Mouse (Mus musculus) stomach, embryonic 16.5 days (tissue): Measurements from ENCODE around the gene Abtb2. TPM values are rescaled to one million over a fixed set of nuclear protein-coding genes. Genes with fewer than 3 reads are reported as not detected.

ENCODE experiments used
- ATAC-seq: fragments of 200-750 bp; cut with Nextera tagmentation; 2 replicates; pipeline ENCODE4 v1.8.0; 2017; ENCODE audit warnings: moderate number of reproducible peaks, moderate TSS enrichment; ENCODE audit not compliant: insufficient read depth, low FRiP score
- H3K27ac ChIP-seq: fragments of 300-500 bp; sonication (generic); 2 replicates; pipeline ENCODE4 v1.5.1; 2014; ENCODE audit warnings: low read length
- H3K27me3 ChIP-seq: fragments of 300-500 bp; sonication (generic); 2 replicates; pipeline ENCODE4 v1.6.1; 2014; ENCODE audit warnings: low read length, control low read depth, mixed read lengths; ENCODE audit not compliant: control insufficient read depth, insufficient read depth
- H3K36me3 ChIP-seq: fragments of 300-500 bp; sonication (generic); 2 replicates; pipeline ENCODE4 v1.6.1; 2014; ENCODE audit warnings: low read length; ENCODE audit not compliant: control insufficient read depth, insufficient read depth
- H3K4me1 ChIP-seq: fragments of 300-500 bp; sonication (generic); 2 replicates; pipeline ENCODE4 v1.6.1; 2014; ENCODE audit warnings: low read length, control low read depth, mixed read lengths; ENCODE audit not compliant: control insufficient read depth, insufficient read depth
- H3K4me2 ChIP-seq: fragments of 300-500 bp; sonication (generic); 2 replicates; pipeline ENCODE4 v1.6.1; 2014; ENCODE audit warnings: low read depth, low read length, mixed read lengths
- H3K4me3 ChIP-seq: fragments of 300-500 bp; sonication (generic); replicated peaks from 2 replicates; pipeline ENCODE4 v1.5.1; 2014; ENCODE audit warnings: mild to moderate bottlenecking, low read length
- H3K9ac ChIP-seq: fragments of 300-500 bp; sonication (generic); 2 replicates; pipeline ENCODE4 v1.6.1; 2014; ENCODE audit warnings: low read length
- H3K9me3 ChIP-seq: fragments of 300-500 bp; sonication (generic); replicated peaks from 2 replicates; pipeline ENCODE4 v1.6.1; 2016; ENCODE audit warnings: low read length, control low read depth; ENCODE audit not compliant: control insufficient read depth
- WGBS: fragments of 180-500 bp; shearing (Covaris S2); extraction: QIAGEN DNeasy Blood & Tissue Kit; methylation state at CpG from one replicate; pipeline ENCODE4 v1.1.7; 2014; 5-methylcytosine and 5-hydroxymethylcytosine counted together
- polyA plus RNA-seq: library from polyadenylated mRNA; unstranded; fragments of >200 nt; fragmentation: Nextera tagmentation; extraction: Ambion mirVana; gene quantifications from 2 replicates; pipeline ENCODE4 v1.2.1, GENCODE M21; 2015

Gene Abtb2
- polyA plus RNA-seq, 1 experiment from 2014 or later: 5.3 TPM

DNA sequence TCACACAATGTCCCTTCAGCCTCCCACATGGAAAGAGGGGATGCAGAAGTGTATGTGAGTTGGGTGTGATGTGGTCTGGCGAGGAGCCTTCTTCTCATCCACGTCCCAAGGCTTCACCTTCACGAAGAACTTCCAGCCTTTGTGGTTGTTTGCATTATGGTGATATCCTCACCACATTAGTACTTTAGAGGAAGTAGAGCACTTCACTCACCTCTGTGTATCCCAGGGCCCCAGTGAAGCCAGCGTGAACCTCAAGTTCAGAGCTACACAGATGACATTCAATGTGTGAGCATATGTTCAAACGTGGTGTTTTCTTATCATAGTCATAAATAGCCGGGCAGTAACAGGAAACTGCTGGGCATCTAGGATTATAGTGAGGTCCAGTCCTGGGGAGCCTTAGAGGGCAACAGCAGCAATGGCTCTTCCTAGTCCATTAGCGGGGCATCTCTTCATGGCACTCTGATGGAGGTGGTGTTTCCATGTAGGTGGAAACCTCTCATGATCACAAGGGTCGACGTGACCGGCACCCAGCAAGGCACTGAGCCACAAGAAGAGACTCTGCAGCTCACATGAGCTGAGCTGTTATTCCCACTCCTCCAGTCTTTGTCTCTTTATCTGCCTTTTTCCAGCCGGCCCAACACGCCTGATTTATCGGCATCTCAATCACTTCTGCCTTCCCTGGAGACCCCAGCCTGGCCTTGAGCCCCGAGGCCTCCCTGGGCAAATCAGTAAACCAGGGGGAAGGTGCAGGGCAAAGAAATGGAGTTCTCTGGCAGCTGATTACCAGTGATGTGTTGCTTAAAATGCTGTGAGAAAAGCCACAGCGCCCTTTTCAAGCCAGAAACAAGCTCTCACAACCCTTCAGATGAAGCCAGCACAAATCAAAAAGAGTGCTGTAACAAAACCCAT is 93.8 kb downstream of the Abtb2 start:
- Histone ChIP-seq H3K27me3 (no peaks in the 10 kb centered on the region), H3K9ac (no peak overlapping the region), H3K4me3 (no peak overlapping the region), H3K4me1 (peaks cover 10% of the 10 kb centered on the region; the same call in 1 of the 2 replicates), H3K27ac (no peak overlapping the region), H3K9me3 (no peaks in the 10 kb centered on the region), H3K36me3 (no peaks in the 10 kb centered on the region), H3K4me2 (no peak overlapping the region)
- WGBS: 65% methylated on average over 15 of the region's 15 CpGs
- no peak for ATAC-seq

DNA sequence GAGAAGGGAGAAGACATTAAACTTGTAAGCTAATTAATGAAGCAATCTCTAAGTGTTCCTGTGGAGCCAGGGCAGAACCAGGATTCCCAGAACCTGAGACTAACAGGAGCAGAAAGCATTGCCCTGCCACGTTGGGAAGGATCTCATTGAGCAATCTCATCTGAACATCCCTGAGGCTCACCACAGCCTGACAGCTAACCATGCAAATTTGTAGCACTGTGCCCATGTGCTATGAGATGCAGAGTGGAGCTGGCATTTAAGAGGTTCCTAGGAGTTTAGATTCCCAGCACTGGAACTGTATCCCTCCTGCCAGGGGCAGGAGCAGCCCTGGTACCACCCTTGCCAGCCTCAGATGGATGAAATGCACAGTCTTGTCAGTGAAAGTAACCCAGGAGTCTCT is 95.6 kb downstream of the Abtb2 start:
- ATAC-seq: no peak
- Histone ChIP-seq H3K27me3 (no peaks in the 10 kb centered on the region), H3K9ac (no peak overlapping the region), H3K9me3 (no peaks in the 10 kb centered on the region), H3K27ac (no peak overlapping the region), H3K4me3 (no peak overlapping the region), H3K36me3 (no peaks in the 10 kb centered on the region), H3K4me2 (no peak overlapping the region), H3K4me1 (peaks cover 4% of the 10 kb centered on the region; the same call in 1 of the 2 replicates)
- WGBS: 56% methylated on average over 1 of the region's 1 CpGs

GRCm38 (mm10) chr2:103662121-103662520 is 96.0 kb downstream of the Abtb2 start:
- no peak overlapping the region for H3K9ac ChIP-seq
- no peak overlapping the region for H3K27ac ChIP-seq
- ATAC-seq: 0 out of 2 replicates have a peak, but pooled peaks have one; percentile 25
- H3K4me3 ChIP-seq: no peak overlapping the region
- H3K4me1 ChIP-seq: peaks cover 4% of the 10 kb centered on the region; the same call in 1 of the 2 replicates
- H3K9me3 ChIP-seq: no peaks in the 10 kb centered on the region
- H3K36me3 ChIP-seq: no peaks in the 10 kb centered on the region
- 55% methylated on average over 4 of the region's 4 CpGs for WGBS
- H3K27me3 ChIP-seq: no peaks in the 10 kb centered on the region
- H3K4me2 ChIP-seq: no peak overlapping the region

DNA sequence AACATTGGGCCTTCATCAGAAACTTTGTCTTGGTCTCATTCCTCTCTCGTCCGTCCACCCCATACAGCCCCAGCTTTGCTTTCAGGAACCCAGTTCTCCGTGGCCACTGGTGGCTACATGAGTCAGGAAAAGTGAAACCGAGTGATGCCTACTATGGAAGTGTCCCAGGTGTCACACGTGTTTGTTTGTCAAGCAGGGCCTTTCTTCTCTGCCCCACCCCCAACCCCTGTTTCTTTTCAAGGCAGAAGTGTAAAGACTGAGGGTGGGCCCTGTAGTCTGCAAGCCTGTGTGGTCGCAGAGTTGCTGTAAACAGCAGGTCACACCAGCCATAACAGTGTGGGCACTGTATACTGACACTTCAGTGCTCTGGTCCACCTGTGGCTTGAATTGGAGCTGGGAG is 98.2 kb downstream of the Abtb2 start:
- H3K4me3 ChIP-seq: no peak overlapping the region
- H3K27ac ChIP-seq: no peak overlapping the region
- H3K9ac ChIP-seq: no peak overlapping the region
- H3K4me1 ChIP-seq: peaks cover 17% of the 10 kb centered on the region; the same call in 1 of the 2 replicates
- no peaks in the 10 kb centered on the region for H3K27me3 ChIP-seq
- no peaks in the 10 kb centered on the region for H3K36me3 ChIP-seq
- 53% methylated on average over 6 of the region's 6 CpGs for WGBS
- no peaks in the 10 kb centered on the region for H3K9me3 ChIP-seq
- H3K4me2 ChIP-seq: no peak overlapping the region
- no peak; the same call in 1 of the 2 replicates for ATAC-seq

- no peak overlapping the region for H3K4me3 ChIP-seq
- no peak overlapping the region for H3K27ac ChIP-seq
- H3K9me3 ChIP-seq: no peaks in the 10 kb centered on the region
- H3K4me1 ChIP-seq: peaks cover 13% of the 10 kb centered on the region; the same call in 1 of the 2 replicates
- no peak overlapping the region for H3K9ac ChIP-seq
- 70% methylated on average over 8 of the region's 8 CpGs for WGBS
- ATAC-seq: no peak
- H3K36me3 ChIP-seq: no peaks in the 10 kb centered on the region
- no peaks in the 10 kb centered on the region for H3K27me3 ChIP-seq
- H3K4me2 ChIP-seq: no peak overlapping the region
Measured at GRCm38 (mm10) chr2:103667962-103668815, 102.1 kb downstream of the Abtb2 start.

- WGBS: 71% methylated on average over 8 of the region's 8 CpGs
- H3K27ac ChIP-seq: no peak overlapping the region
- H3K9me3 ChIP-seq: no peaks in the 10 kb centered on the region
- no peak overlapping the region for H3K9ac ChIP-seq
- H3K4me2 ChIP-seq: no peak overlapping the region
- no peak overlapping the region for H3K4me3 ChIP-seq
- peaks cover 13% of the 10 kb centered on the region; the same call in 1 of the 2 replicates for H3K4me1 ChIP-seq
- no peaks in the 10 kb centered on the region for H3K36me3 ChIP-seq
- ATAC-seq: no peak
- no peaks in the 10 kb centered on the region for H3K27me3 ChIP-seq
Measured at GRCm38 (mm10) chr2:103668939-103669338, 102.8 kb downstream of the Abtb2 start.

GRCm38 (mm10) chr2:103669561-103669960 is 103.5 kb downstream of the Abtb2 start:
- no peak overlapping the region for H3K27ac ChIP-seq
- no peak for ATAC-seq

DNA sequence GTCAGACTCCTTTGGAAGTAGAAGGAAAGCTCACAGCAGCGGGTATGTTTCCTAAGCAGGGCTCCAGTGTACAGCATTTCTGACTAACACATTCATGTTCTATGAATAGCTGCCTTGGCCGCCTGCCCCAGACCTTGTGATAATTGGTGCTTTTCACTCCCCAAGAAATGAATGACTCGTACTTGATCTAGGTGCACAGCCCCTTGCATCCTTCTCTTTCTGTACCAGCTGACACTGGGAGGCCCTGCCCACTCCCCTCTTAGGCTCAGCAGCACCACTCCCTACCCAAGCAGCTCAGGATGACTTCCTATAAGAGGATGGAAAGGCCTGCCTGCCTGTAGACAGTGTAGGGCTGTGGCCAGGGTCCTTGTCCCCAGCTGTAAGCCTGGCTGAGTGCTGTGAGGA is 104.2 kb downstream of the Abtb2 start:
- peak; percentile 86 for ATAC-seq
- no peaks in the 10 kb centered on the region for H3K9me3 ChIP-seq
- H3K4me3 ChIP-seq: no peak overlapping the region
- H3K36me3 ChIP-seq: no peaks in the 10 kb centered on the region
- no peak overlapping the region for H3K4me2 ChIP-seq
- H3K27me3 ChIP-seq: no peaks in the 10 kb centered on the region
- H3K27ac ChIP-seq: no peak overlapping the region
- WGBS: 50% methylated on average over 3 of the region's 3 CpGs
- no peak overlapping the region for H3K9ac ChIP-seq
- H3K4me1 ChIP-seq: peaks cover 13% of the 10 kb centered on the region; the same call in 1 of the 2 replicates

More at GRCm38 (mm10) chr2:103669561-103669960, 103.5 kb downstream of the Abtb2 start:
- no peak overlapping the region for H3K4me3 ChIP-seq
- no peaks in the 10 kb centered on the region for H3K9me3 ChIP-seq
- no peaks in the 10 kb centered on the region for H3K27me3 ChIP-seq
- H3K9ac ChIP-seq: no peak overlapping the region
- WGBS: 85% methylated on average over 4 of the region's 4 CpGs
- H3K36me3 ChIP-seq: no peaks in the 10 kb centered on the region
- peaks cover 13% of the 10 kb centered on the region; the same call in 1 of the 2 replicates for H3K4me1 ChIP-seq
- no peak overlapping the region for H3K4me2 ChIP-seq
